Mouse (Mus musculus) layer of hippocampus, postnatal 14 days (tissue): ENCODE measurements around the gene Smurf1. TPM values are rescaled to one million over a fixed set of nuclear protein-coding genes. Genes with fewer than 3 reads are reported as not detected.

ENCODE experiments used
- DNase-seq, 2 experiments: peaks; one replicate each; pipeline ENCODE4 v3.0.0; 2021 to 2022; ENCODE audit warnings: low spot score in 2 of 2, mixed read lengths in 1 of 2
- total RNA-seq, 2 experiments: library from RNA; stranded (reverse); gene quantifications; 2 replicates each; pipeline ENCODE4 v1.2.3; 2021

The Smurf1 gene
- total RNA-seq, 2 experiments from 2014 or later: 39.0 to 39.7 TPM

DNA sequence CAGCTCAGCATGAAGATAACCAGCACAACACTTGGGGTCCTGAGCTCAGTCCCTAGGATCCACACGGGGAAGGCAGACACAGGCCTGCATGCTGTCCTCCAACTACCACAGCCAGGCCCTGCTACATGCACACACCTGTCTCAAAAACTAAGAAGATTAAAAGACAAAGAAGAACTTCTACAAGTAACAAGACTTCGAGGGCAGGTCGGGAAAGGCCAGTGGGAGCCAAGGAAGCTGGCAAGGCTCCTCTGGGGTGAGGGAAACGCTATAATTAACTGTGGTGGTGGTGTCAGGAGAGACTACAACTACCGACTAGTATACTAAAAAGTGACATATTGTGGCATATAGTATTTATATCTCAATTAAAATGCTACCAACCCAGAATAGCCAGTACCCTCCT lies 49.8 kb downstream of the Smurf1 start:
- no peak for DNase-seq

DNA sequence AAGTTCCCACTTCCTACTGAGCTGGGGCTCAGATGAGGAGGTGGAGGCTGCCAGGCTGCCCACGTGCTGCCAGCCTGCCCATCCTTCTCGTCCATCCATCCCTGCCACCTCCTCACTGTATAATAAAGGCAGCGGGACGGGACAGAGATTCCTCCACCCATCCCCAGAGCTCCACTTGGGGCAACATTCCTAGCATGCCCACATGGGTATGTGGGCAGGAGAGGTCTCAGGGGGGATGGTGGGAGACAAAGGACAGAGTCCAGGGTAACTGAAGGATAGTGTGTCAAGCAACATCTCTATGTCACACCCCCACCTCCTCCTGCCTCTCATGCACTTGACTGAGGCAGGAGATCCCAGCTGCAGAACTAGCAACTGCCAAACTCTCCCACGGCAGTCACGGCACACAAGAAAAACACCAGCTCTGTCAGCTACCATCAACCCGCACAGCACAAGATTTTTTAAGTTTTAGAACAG lies 51.2 kb downstream of the Smurf1 start:
- no peak for DNase-seq

DNA sequence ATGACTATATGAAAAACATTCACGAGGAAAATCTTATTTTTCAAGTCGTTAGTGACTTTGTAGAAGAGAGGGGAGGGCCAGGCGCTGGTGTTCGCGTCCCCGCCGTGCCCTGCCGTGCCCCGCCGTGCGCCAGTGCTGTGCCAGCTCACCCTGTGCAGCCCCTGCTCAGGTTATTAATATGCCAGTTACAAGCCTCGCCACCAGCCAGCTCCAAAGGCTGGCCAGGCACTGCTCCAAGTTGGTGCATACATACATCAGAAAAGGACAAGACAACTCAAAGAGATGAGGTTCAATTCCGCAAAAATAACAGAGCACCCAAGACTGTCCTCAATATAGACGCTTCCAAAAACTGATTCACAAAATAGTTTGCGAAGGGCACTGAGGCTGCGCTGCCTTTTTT lies 51.7 kb downstream of the Smurf1 start:
- no peak for DNase-seq

DNA sequence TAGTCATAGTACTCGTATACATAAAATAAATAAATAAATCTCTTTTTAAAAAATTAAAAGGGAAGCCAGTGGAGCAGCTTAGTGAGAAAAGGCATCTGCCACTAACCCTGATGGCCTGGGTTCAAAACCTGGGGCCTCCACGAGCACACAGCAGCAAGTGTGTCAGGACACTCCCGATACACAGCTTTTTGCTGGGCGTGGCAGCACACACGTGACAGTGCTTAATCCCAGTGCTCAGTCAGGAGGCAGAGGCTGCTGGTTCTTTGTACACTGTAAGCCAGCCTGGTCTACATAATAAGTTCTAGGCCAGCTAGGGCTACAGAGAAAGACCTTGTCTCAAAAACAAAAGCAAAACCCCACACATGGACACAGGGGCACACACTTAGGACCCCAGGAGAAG lies 52.3 kb downstream of the Smurf1 start:
- no peak for DNase-seq

GRCm38 (mm10) chr5:144912519-144913310 lies 52.9 kb downstream of the Smurf1 start:
- no peak for DNase-seq

- DNase-seq: no peak
Observed at GRCm38 (mm10) chr5:144909521-144909920, 56.1 kb downstream of the Smurf1 start.

DNA sequence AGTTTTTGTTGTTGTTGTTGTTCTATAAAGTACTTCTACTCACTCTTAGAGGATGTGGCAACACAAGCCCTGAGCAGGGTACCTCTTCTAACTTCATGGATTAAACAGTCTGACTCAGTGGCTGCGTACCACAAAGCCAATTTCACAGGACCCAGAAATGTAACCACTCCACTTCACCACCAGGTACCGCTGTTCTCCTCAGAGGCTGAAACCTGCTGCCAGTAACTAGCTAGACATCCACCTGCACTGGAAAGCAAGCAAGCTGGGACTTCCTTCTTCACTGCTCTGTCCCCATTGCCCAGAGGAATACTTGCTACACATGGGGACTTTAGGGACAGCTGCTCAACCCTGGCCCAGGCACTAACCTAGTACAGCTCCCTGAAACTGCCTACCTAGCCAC lies 58.1 kb downstream of the Smurf1 start:
- DNase-seq: no peak

- no peak for DNase-seq
Observed at GRCm38 (mm10) chr5:144904356-144905134, 61.1 kb downstream of the Smurf1 start.

- DNase-seq: no peak
Observed at GRCm38 (mm10) chr5:144901791-144902190, 63.9 kb downstream of the Smurf1 start.

GRCm38 (mm10) chr5:144901035-144901434 lies 64.6 kb downstream of the Smurf1 start:
- no peak for DNase-seq

DNA sequence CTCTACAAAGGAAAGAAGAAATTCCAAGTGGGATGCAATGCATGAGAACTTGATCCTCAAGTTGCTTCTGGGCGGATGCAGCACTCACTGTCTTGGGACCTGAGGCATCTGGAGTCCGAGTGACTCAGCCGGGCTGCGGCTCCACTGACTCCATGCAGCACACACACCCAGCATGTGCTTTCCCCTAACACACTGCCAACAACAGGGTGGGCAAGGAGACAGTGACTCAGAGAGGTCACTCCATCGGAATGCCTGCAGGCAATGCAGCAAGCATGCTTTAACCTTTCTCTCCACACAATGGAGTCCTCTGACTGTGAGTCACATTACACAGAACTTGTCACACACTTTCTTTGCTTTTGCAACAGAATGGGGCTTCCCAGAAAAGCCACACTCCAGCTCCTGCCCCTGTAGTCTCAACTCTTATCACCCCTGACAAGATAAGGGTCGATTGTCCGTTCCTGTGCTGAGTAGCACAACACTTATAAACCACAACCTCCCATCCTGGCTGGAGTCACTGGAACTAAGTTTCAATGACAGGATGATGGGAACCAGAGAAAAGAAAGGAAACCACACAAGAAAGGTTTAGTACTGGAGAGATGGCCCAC lies 67.1 kb downstream of the Smurf1 start:
- DNase-seq: no peak

DNA sequence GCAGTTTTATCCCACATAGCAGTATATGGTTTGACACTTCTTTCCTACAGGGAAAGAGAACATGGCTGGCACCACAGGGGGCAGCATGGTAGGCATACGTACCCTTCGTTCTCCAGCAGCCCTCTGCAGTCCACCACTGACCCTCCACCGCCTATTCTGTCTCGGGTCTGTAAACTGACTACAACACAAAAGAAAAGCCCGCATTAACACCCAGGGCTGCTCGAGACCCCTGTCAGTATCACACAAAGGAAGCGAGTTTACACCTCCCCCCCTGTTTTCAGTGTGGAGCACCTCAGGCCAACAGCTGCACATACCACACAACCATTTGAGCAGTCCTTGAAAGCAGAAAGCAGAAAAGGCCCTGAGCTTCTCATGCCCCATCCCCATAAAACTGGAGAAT lies 67.8 kb downstream of the Smurf1 start:
- no peak for DNase-seq

DNA sequence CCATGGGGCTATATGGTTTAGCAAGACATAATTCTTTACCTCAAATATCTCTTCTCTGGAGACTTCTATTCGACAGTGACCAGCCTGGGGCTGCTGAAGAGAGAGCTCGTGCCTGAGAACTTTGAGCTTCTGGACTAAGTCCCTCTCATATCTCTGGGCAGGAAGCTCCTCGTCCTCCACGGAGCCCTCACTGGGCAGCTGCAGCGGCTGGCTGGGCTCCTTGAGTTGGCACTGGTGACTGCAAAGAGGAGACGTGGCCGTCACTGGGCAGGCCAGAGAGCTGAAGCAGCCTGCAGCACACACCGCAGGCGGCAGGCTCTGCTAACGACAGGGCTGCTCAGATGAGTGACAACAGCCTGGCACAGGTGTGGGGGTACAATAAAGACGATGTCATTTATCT lies 74.4 kb downstream of the Smurf1 start:
- no peak for DNase-seq

GRCm38 (mm10) chr5:144885968-144886650 lies 79.5 kb downstream of the Smurf1 start:
- DNase-seq: no peak

GRCm38 (mm10) chr5:144884629-144885217 lies 80.9 kb downstream of the Smurf1 start:
- peak; percentile 46 to 51 for DNase-seq

- peak; percentile 52 to 73 for DNase-seq
Observed at GRCm38 (mm10) chr5:144881670-144882399, 83.8 kb downstream of the Smurf1 start.

DNA sequence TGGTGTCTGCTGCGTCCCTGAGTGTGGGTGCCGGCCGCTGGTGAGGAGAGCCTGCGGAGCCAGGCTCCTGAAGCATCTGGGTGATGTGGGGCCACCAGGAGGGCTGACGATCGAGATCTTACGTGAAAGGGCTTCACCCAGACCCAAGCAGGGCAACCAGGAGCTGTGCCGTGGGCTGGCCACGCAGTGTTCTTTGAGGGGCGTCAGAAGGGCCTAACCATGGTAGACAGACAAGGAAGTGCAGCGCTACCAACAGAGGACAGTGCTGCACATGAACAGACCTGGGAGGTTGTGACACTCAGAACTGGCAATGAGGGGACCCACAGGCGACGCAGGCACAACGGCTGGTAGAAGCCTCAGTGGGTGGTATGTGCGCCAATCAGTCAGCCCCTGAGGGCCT lies 88.6 kb downstream of the Smurf1 start:
- no peak for DNase-seq

DNA sequence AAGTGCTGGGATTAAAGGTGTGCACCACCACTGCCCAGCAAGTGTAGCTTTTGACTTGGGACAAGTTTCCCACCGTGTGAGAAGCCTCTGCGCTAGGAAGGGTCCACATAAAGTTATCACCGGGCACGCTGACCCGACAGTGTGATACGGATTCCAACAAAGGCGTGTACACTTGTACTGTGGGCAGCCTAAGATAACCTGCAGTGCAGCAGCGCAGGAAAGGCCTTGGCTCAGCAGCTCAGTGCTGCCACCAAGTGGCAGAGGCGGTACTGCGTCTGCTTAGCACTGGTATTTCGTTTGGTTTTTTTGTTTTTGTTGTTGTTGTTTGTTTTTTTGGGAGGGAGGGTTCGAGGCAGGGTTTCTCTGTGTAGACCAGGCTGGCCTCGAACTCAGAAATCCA lies 89.8 kb downstream of the Smurf1 start:
- peak; percentile 60 to 63 for DNase-seq

GRCm38 (mm10) chr5:144875227-144875626 lies 90.4 kb downstream of the Smurf1 start:
- no peak for DNase-seq

- no peak for DNase-seq
Observed at GRCm38 (mm10) chr5:144872867-144873266, 92.8 kb downstream of the Smurf1 start.
